Mouse (Mus musculus) G1E (cell line): ENCODE data around the gene Gucy2c. TPM values are rescaled to one million over a fixed set of nuclear protein-coding genes. Genes with fewer than 3 reads are reported as not detected.

Source experiments
- ATAC-seq: 2 replicates; pipeline ENCODE4 v1.8.0; 2016; ENCODE audit warnings: mild to moderate bottlenecking; ENCODE audit not compliant: insufficient number of reproducible peaks, poor library complexity, low FRiP score, severe bottlenecking; ENCODE audit errors: extremely low read depth
- DNase-seq: peaks from one replicate; pipeline ENCODE4 v3.0.0; 2012; ENCODE audit warnings: low spot score
- H3K27me3 ChIP-seq: 2 replicates; pipeline ENCODE4 v1.6.1; 2012; ENCODE audit warnings: mild to moderate bottlenecking, low read length, inconsistent platforms; ENCODE audit not compliant: insufficient read depth
- H3K36me3 ChIP-seq: replicated peaks from 2 replicates; pipeline ENCODE3; 2012; ENCODE audit warnings: mild to moderate bottlenecking, inconsistent platforms
- H3K4me1 ChIP-seq: 2 replicates; pipeline ENCODE4 v1.6.1; 2012; ENCODE audit warnings: low read depth, low read length, inconsistent platforms, mixed read lengths; ENCODE audit not compliant: insufficient read depth
- H3K4me3 ChIP-seq: 2 replicates; pipeline ENCODE4 v1.5.1; 2012; ENCODE audit warnings: low read depth, mild to moderate bottlenecking, inconsistent platforms, low read length, moderate library complexity, mixed read lengths
- H3K9me3 ChIP-seq: replicated peaks from 2 replicates; pipeline ENCODE4 v1.6.1; 2012; ENCODE audit warnings: inconsistent platforms
- CTCF ChIP-seq: IDR thresholded peaks from 2 replicates; pipeline ENCODE4 v1.5.1; 2012; ENCODE audit warnings: low read depth, low read length, inconsistent platforms, mixed read lengths
- GATA1 ChIP-seq: IDR thresholded peaks from 2 replicates; pipeline ENCODE4 v1.6.1; 2012; ENCODE audit warnings: borderline replicate concordance, low read length, inconsistent platforms, mixed read lengths
- GATA2 ChIP-seq: IDR thresholded peaks from 2 replicates; pipeline ENCODE4 v1.6.1; 2012; ENCODE audit warnings: low read depth, low read length, inconsistent platforms, borderline replicate concordance
- POLR2AphosphoS5 ChIP-seq: IDR thresholded peaks from 2 replicates; pipeline ENCODE4 v1.6.1; 2012; ENCODE audit warnings: low read depth, low read length, inconsistent platforms; ENCODE audit not compliant: insufficient replicate concordance
- TAL1 ChIP-seq: conservative IDR thresholded peaks from 2 replicates; pipeline ENCODE4 v1.6.1; 2012; ENCODE audit warnings: low read depth, low read length, inconsistent platforms, mixed read lengths
- polyA plus RNA-seq: library from polyadenylated mRNA; stranded (reverse); fragments of >175 nt; gene quantifications from 2 replicates; pipeline ENCODE4 v1.2.3, GENCODE M21; 2012
- total RNA-seq, 2 experiments: library from RNA; stranded (forward) in 1 of 2; stranded (reverse) in 1 of 2; fragments of 200-1000 nt in 1 of 2; fragments of >200 nt in 1 of 2; fragmentation: Nextera tagmentation in 1 of 2; gene quantifications; 2 replicates each; pipeline ENCODE4 v1.2.3; 2014 to 2017

Gene Gucy2c
- total and polyA plus RNA-seq, 3 experiments, result not detected

GRCm38 (mm10) chr6:136658303-136658702, 123.3 kb downstream of the Gucy2c start:
- ATAC-seq, result no peak
- H3K27me3 ChIP-seq, result no peaks in the 10 kb centered on the region
- no peak for TF ChIP-seq POLR2AphosphoS5
- TF ChIP-seq GATA2, result no peak
- no peak for TF ChIP-seq CTCF
- TF ChIP-seq TAL1, result no peak
- TF ChIP-seq GATA1, result no peak

GRCm38 (mm10) chr6:136655786-136656185, 125.8 kb downstream of the Gucy2c start:
- H3K4me3 ChIP-seq, result no peak overlapping the region
- no peak for TF ChIP-seq GATA1
- TF ChIP-seq GATA2, result no peak
- no peak for TF ChIP-seq TAL1
- TF ChIP-seq CTCF, result no peak
- no peak for TF ChIP-seq POLR2AphosphoS5
- ATAC-seq (no peak), DNase-seq (no peak)
- no peaks in the 10 kb centered on the region for H3K27me3 ChIP-seq
- no peaks in the 10 kb centered on the region for H3K4me1 ChIP-seq
- no peaks in the 10 kb centered on the region for H3K36me3 ChIP-seq
- H3K9me3 ChIP-seq, result 0 out of 2 replicates have a peak, but pooled peaks cover 4% of the 10 kb centered on the region

More at GRCm38 (mm10) chr6:136658303-136658702, 123.3 kb downstream of the Gucy2c start:
- Histone ChIP-seq H3K9me3 (peaks cover 14% of the 10 kb centered on the region), H3K36me3 (no peaks in the 10 kb centered on the region), H3K4me3 (no peak overlapping the region), H3K4me1 (no peaks in the 10 kb centered on the region)
- DNase-seq, result no peak

- Histone ChIP-seq H3K4me1 (no peaks in the 10 kb centered on the region), H3K4me3 (no peak overlapping the region), H3K36me3 (no peaks in the 10 kb centered on the region), H3K27me3 (no peaks in the 10 kb centered on the region), H3K9me3 (no peaks in the 10 kb centered on the region)
- no peak for DNase-seq
- ATAC-seq, result no peak
- TF ChIP-seq POLR2AphosphoS5 (no peak), CTCF (no peak), GATA2 (no peak), TAL1 (no peak), GATA1 (no peak)
These were observed 127.1 kb downstream of the Gucy2c start for GRCm38 (mm10) chr6:136654470-136654869.

- H3K27me3 ChIP-seq, result no peaks in the 10 kb centered on the region
- ATAC-seq, result no peak
- H3K4me1 ChIP-seq, result no peaks in the 10 kb centered on the region
- no peaks in the 10 kb centered on the region for H3K36me3 ChIP-seq
- H3K4me3 ChIP-seq, result no peak overlapping the region
- no peak for DNase-seq
- TF ChIP-seq CTCF (no peak), POLR2AphosphoS5 (no peak), GATA2 (no peak), GATA1 (no peak), TAL1 (no peak)
- no peaks in the 10 kb centered on the region for H3K9me3 ChIP-seq
These were observed 128.2 kb downstream of the Gucy2c start for GRCm38 (mm10) chr6:136653331-136653730.

GRCm38 (mm10) chr6:136650664-136651063, 130.9 kb downstream of the Gucy2c start:
- ATAC-seq, result no peak
- TF ChIP-seq TAL1, result no peak
- TF ChIP-seq POLR2AphosphoS5, result no peak
- TF ChIP-seq CTCF, result no peak
- TF ChIP-seq GATA1, result no peak
- TF ChIP-seq GATA2, result no peak

GRCm38 (mm10) chr6:136647455-136647861, 134.1 kb downstream of the Gucy2c start:
- Histone ChIP-seq H3K4me1 (no peaks in the 10 kb centered on the region), H3K36me3 (no peaks in the 10 kb centered on the region), H3K4me3 (no peak overlapping the region), H3K9me3 (peaks cover 5% of the 10 kb centered on the region), H3K27me3 (no peaks in the 10 kb centered on the region)
- DNase-seq, result no peak
- ATAC-seq, result no peak
- TF ChIP-seq POLR2AphosphoS5, result no peak
- TF ChIP-seq GATA2, result no peak
- no peak for TF ChIP-seq TAL1
- TF ChIP-seq GATA1, result no peak
- TF ChIP-seq CTCF, result no peak

More at GRCm38 (mm10) chr6:136650664-136651063, 130.9 kb downstream of the Gucy2c start:
- H3K27me3 ChIP-seq, result no peaks in the 10 kb centered on the region
- no peaks in the 10 kb centered on the region for H3K36me3 ChIP-seq
- no peaks in the 10 kb centered on the region for H3K4me1 ChIP-seq
- H3K4me3 ChIP-seq, result no peak overlapping the region
- no peaks in the 10 kb centered on the region; the same call in 1 of the 2 replicates for H3K9me3 ChIP-seq
- DNase-seq, result no peak

Other genes starting within 250 kb of the Gucy2c start
- not detected in 2 replicates for gene Plbd1, start 119.8 kb downstream of the Gucy2c start, total RNA-seq (2014; fragmentation: Nextera tagmentation)
- gene Plbd1, start 119.8 kb downstream of the Gucy2c start, total RNA-seq (2017), result not detected in 2 replicates
- not detected in 2 replicates for gene Plbd1, start 119.8 kb downstream of the Gucy2c start, polyA plus RNA-seq
- gene Hist4h4, start 22.6 kb upstream of the Gucy2c start, total RNA-seq (2014; fragmentation: Nextera tagmentation), result 179 and 196 TPM in 2 replicates
- 60.9 and 79.0 TPM in 2 replicates for gene Hist4h4, start 22.6 kb upstream of the Gucy2c start, total RNA-seq (2017)
- gene Hist4h4, start 22.6 kb upstream of the Gucy2c start, polyA plus RNA-seq, result 0.89 and 6.6 TPM in 2 replicates
- gene H2afj, start 26.5 kb upstream of the Gucy2c start, total RNA-seq (2014; fragmentation: Nextera tagmentation), result 17.4 and 23.6 TPM in 2 replicates
- 84.6 and 98.5 TPM in 2 replicates for gene H2afj, start 26.5 kb upstream of the Gucy2c start, total RNA-seq (2017)
- 479 and 625 TPM in 2 replicates for gene H2afj, start 26.5 kb upstream of the Gucy2c start, polyA plus RNA-seq
- gene BC049715, start 45.9 kb upstream of the Gucy2c start, total RNA-seq (2014; fragmentation: Nextera tagmentation), result 2.0 and 2.6 TPM in 2 replicates
- 1.5 and 1.9 TPM in 2 replicates for gene BC049715, start 45.9 kb upstream of the Gucy2c start, total RNA-seq (2017)
- gene BC049715, start 45.9 kb upstream of the Gucy2c start, polyA plus RNA-seq, result 2.6 and 4.2 TPM in 2 replicates
- gene Wbp11, start 46.5 kb upstream of the Gucy2c start, total RNA-seq (2014; fragmentation: Nextera tagmentation), result 172 and 202 TPM in 2 replicates
- 35.3 and 49.0 TPM in 2 replicates for gene Wbp11, start 46.5 kb upstream of the Gucy2c start, total RNA-seq (2017)
- gene Wbp11, start 46.5 kb upstream of the Gucy2c start, polyA plus RNA-seq, result 307 and 347 TPM in 2 replicates
- not detected in 2 replicates for gene Smco3, start 53.7 kb upstream of the Gucy2c start, total RNA-seq (2014; fragmentation: Nextera tagmentation)
- 0.12 and 0.38 TPM in 2 replicates for gene Smco3, start 53.7 kb upstream of the Gucy2c start, total RNA-seq (2017)
- gene Smco3, start 53.7 kb upstream of the Gucy2c start, polyA plus RNA-seq, result not detected in 2 replicates
- gene Art4, start 76.0 kb upstream of the Gucy2c start, total RNA-seq (2014; fragmentation: Nextera tagmentation), result 14.2 and 27.8 TPM in 2 replicates
- 30.5 and 31.7 TPM in 2 replicates for gene Art4, start 76.0 kb upstream of the Gucy2c start, total RNA-seq (2017)
- gene Art4, start 76.0 kb upstream of the Gucy2c start, polyA plus RNA-seq, result 1.7 and 1.8 TPM in 2 replicates
- not detected in 2 replicates for gene Mgp, start 94.1 kb upstream of the Gucy2c start, total RNA-seq (2014; fragmentation: Nextera tagmentation)
- gene Mgp, start 94.1 kb upstream of the Gucy2c start, total RNA-seq (2017), result 0.16 and 0.41 TPM in 2 replicates
- gene Mgp, start 94.1 kb upstream of the Gucy2c start, polyA plus RNA-seq, result not detected in 2 replicates
- 0.34 TPM in 1 of 2 replicates, not detected in the other for gene Erp27, start 140.4 kb upstream of the Gucy2c start, total RNA-seq (2014; fragmentation: Nextera tagmentation)
- 0.76 and 0.87 TPM in 2 replicates for gene Erp27, start 140.4 kb upstream of the Gucy2c start, total RNA-seq (2017)
- gene Erp27, start 140.4 kb upstream of the Gucy2c start, polyA plus RNA-seq, result not detected in 2 replicates
- gene Pde6h, start 142.1 kb upstream of the Gucy2c start, total RNA-seq (2014; fragmentation: Nextera tagmentation), result not detected in 2 replicates
- gene Pde6h, start 142.1 kb upstream of the Gucy2c start, total RNA-seq (2017), result 0.05 and 0.06 TPM in 2 replicates
- not detected in 2 replicates for gene Pde6h, start 142.1 kb upstream of the Gucy2c start, polyA plus RNA-seq
- 1,122 and 1,191 TPM in 2 replicates for gene Arhgdib, start 160.1 kb upstream of the Gucy2c start, total RNA-seq (2014; fragmentation: Nextera tagmentation)
- gene Arhgdib, start 160.1 kb upstream of the Gucy2c start, total RNA-seq (2017), result 613 and 661 TPM in 2 replicates
- gene Arhgdib, start 160.1 kb upstream of the Gucy2c start, polyA plus RNA-seq, result 119 and 124 TPM in 2 replicates